Mouse (Mus musculus): ENCODE measurements at regions not wholly inside any gene's neighbourhood (a gene's known extent, or its start where the extent isn't known, plus 50 kb on each side); places are given as distances from the start of the nearest gene placed in this dataset.

DNA sequence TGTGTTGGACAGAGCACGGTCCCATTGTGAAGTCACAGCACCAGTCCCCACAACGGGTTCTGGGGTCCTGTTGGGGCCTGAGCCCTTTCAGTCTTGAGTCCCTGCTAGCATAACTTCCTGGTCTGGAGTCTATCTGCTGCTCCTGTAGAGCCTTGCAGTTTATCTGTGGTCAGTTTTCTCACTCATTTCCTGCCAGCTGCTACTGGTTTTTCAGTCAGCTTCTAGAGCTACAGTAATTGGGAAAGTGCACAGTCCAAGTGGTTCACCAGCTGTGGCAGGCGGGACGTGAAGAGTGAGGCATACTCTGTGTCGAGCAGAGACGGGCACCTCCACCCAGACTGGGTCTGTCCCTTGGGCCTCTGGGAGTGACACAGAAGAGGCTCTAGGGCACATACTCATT, 93.4 kb upstream of the Id2 start:
- 88% methylated on average over 6 of the region's 6 CpGs for WGBS
- no peak for DNase-seq
- H3K4me1 ChIP-seq (ENCODE audit: control insufficient read depth, insufficient read depth, low read length), result peaks cover 4% of the 10 kb centered on the region; the same call in 1 of the 2 replicates
- no peaks in the 10 kb centered on the region for H3K27me3 ChIP-seq (ENCODE audit: control insufficient read depth, insufficient read depth, low read length)
- H3K27ac ChIP-seq (ENCODE audit: insufficient read depth, low read length), result no peak overlapping the region
- no peak overlapping the region for H3K4me3 ChIP-seq (replicated peaks; ENCODE audit: insufficient read depth, low read depth, low read length)
- TF ChIP-seq CTCF (IDR thresholded peaks at IDR 0.05; ENCODE audit: borderline replicate concordance, insufficient read depth, low read depth, low read length), result no peak
- no peak for TF ChIP-seq POLR2A (IDR thresholded peaks at IDR 0.05; ENCODE audit: borderline replicate concordance, insufficient read depth, low read length)

DNA sequence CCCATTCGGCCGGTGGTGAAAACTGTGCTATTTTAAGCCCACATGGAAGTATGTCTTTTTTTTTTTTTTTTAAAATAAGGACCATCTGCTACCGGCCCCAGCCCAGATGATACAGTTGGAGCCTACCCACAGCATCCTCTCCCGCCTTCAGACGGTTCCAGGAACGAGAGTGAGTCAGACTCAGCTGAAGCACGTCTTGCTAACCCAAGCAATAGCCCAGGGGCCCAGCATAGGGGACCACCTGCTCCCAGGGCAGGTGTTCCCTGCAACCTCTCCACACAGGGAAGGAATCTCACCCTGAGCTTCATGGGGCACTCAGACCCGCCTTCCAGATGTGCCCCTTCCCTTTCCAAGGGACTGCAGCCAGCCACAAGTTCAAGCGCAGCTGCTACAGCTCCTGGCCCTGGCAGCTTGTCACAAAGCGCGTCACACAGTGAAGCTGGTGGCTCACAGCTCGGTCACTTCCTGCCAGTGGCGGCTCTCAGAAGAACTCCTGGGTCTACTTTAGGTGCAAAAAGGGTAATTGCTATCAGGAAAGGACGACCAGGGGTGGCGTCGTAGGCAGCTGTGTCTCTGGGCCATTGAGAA, 92.3 kb upstream of the Id2 start:
- H3K27ac ChIP-seq (ENCODE audit: insufficient read depth, low read length), result no peak overlapping the region
- H3K27me3 ChIP-seq (ENCODE audit: control insufficient read depth, insufficient read depth, low read length), result no peaks in the 10 kb centered on the region
- WGBS, result 38% methylated on average over 16 of the region's 16 CpGs
- H3K4me1 ChIP-seq (ENCODE audit: control insufficient read depth, insufficient read depth, low read length), result peaks cover 4% of the 10 kb centered on the region; the same call in 1 of the 2 replicates
- DNase-seq, result no peak
- TF ChIP-seq CTCF (IDR thresholded peaks at IDR 0.05; ENCODE audit: borderline replicate concordance, insufficient read depth, low read depth, low read length), result no peak
- no peak for TF ChIP-seq POLR2A (IDR thresholded peaks at IDR 0.05; ENCODE audit: borderline replicate concordance, insufficient read depth, low read length)
- no peak overlapping the region for H3K4me3 ChIP-seq (replicated peaks; ENCODE audit: insufficient read depth, low read depth, low read length)

DNA sequence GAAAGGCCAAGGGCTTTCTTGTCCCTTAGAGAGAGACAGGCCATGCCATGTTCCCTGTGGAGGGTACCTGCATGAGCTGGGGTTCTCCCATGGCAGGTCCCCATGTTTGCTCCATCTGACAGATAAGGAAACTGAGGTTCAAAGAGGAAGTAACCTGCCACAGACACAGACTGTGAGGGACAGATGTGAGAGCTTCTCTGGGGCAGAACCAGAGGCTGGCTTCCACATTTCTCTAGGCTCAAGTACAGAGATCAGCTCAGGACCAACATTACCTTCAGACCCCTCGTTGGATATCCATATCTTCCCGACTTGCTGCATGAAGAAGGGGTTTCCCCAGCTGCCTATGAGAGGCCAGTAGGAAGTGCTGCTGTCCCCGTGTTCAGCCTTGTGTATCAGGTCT, 91.6 kb upstream of the Id2 start:
- H3K27ac ChIP-seq (ENCODE audit: insufficient read depth, low read length), result no peak overlapping the region
- no peak overlapping the region for H3K4me3 ChIP-seq (replicated peaks; ENCODE audit: insufficient read depth, low read depth, low read length)
- TF ChIP-seq CTCF (IDR thresholded peaks at IDR 0.05; ENCODE audit: borderline replicate concordance, insufficient read depth, low read depth, low read length) (no peak), POLR2A (IDR thresholded peaks at IDR 0.05; ENCODE audit: borderline replicate concordance, insufficient read depth, low read length) (no peak)
- H3K27me3 ChIP-seq (ENCODE audit: control insufficient read depth, insufficient read depth, low read length), result no peaks in the 10 kb centered on the region
- peaks cover 4% of the 10 kb centered on the region; the same call in 1 of the 2 replicates for H3K4me1 ChIP-seq (ENCODE audit: control insufficient read depth, insufficient read depth, low read length)
- WGBS, result 86% methylated on average over 3 of the region's 3 CpGs
- DNase-seq, result no peak

DNA sequence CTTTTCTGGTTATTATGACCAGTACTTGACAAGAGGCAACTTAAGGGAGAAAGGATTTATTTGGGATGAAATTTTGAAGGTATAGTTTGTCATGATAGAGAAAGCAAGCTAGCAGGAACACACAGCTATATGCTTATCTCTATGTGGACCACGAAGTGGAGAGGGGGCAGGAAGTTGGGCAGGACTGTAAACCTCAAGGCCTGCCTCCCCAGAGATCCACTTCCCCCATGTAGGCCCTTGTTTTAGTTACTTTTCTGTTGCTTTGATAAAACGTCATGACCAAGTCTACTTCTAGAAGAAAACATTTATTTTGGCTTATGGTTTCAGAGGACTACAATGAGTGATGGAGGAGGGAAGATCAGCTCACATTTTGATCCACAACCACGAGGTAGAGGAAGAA, 90.3 kb upstream of the Id2 start:
- Histone ChIP-seq H3K4me1 (ENCODE audit: control insufficient read depth, insufficient read depth, low read length) (peaks cover 4% of the 10 kb centered on the region; the same call in 1 of the 2 replicates), H3K27ac (ENCODE audit: insufficient read depth, low read length) (no peak overlapping the region), H3K4me3 (replicated peaks; ENCODE audit: insufficient read depth, low read depth, low read length) (no peak overlapping the region), H3K27me3 (ENCODE audit: control insufficient read depth, insufficient read depth, low read length) (no peaks in the 10 kb centered on the region)
- DNase-seq, result no peak
- no peak for TF ChIP-seq POLR2A (IDR thresholded peaks at IDR 0.05; ENCODE audit: borderline replicate concordance, insufficient read depth, low read length)
- no peak for TF ChIP-seq CTCF (IDR thresholded peaks at IDR 0.05; ENCODE audit: borderline replicate concordance, insufficient read depth, low read depth, low read length)
- 76% methylated on average over 3 of the region's 3 CpGs for WGBS

DNA sequence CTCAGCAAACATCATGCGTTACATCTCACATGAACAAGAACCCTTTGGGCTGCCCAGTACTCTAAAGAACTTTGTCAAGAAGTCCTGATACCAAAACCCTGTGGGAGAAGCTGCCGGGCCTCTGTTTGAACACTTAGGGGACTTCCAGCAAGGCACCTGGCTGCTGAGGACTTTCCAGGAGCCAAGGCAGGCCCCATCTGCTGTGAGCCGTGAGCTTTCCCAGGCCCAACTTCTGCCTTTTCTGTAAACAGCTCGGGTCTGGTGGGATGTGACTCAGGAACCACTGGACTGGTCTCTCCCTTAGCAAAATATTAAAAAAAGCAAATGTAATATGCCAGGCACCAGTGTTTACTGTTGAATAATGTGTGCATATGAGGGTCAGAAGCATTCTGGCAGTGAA, 85.7 kb upstream of the Id2 start:
- no peak for DNase-seq
- H3K4me3 ChIP-seq (replicated peaks; ENCODE audit: insufficient read depth, low read depth, low read length), result no peak overlapping the region
- H3K4me1 ChIP-seq (ENCODE audit: control insufficient read depth, insufficient read depth, low read length), result no peaks in the 10 kb centered on the region
- TF ChIP-seq CTCF (IDR thresholded peaks at IDR 0.05; ENCODE audit: borderline replicate concordance, insufficient read depth, low read depth, low read length) (no peak), POLR2A (IDR thresholded peaks at IDR 0.05; ENCODE audit: borderline replicate concordance, insufficient read depth, low read length) (no peak)
- no peak overlapping the region for H3K27ac ChIP-seq (ENCODE audit: insufficient read depth, low read length)
- WGBS, result 56% methylated on average over 4 of the region's 4 CpGs
- no peaks in the 10 kb centered on the region for H3K27me3 ChIP-seq (ENCODE audit: control insufficient read depth, insufficient read depth, low read length)

DNA sequence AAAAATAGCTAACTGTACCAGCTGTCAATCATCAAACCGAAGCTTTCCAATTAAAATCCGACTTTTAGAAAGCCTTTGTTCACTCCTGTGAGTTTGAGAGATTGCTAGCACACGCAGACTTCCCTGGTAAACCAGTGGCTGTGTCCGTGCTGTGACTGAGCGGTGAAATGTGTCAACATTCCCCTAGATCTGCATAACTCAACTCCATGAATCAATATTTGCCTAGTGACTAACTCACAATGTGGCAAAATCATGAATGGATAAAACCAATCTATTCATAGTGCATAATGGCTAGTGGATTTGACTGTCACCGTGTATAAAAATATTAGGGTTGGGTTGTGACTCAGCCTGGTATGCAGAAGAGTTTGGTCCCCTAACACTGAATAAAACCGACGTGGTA, 84.4 kb upstream of the Id2 start:
- TF ChIP-seq POLR2A (IDR thresholded peaks at IDR 0.05; ENCODE audit: borderline replicate concordance, insufficient read depth, low read length) (no peak), CTCF (IDR thresholded peaks at IDR 0.05; ENCODE audit: borderline replicate concordance, insufficient read depth, low read depth, low read length) (no peak)
- no peak for DNase-seq
- Histone ChIP-seq H3K4me1 (ENCODE audit: control insufficient read depth, insufficient read depth, low read length) (no peaks in the 10 kb centered on the region), H3K27me3 (ENCODE audit: control insufficient read depth, insufficient read depth, low read length) (no peaks in the 10 kb centered on the region), H3K4me3 (replicated peaks; ENCODE audit: insufficient read depth, low read depth, low read length) (no peak overlapping the region), H3K27ac (ENCODE audit: insufficient read depth, low read length) (no peak overlapping the region)
- 89% methylated on average over 8 of the region's 8 CpGs for WGBS

DNA sequence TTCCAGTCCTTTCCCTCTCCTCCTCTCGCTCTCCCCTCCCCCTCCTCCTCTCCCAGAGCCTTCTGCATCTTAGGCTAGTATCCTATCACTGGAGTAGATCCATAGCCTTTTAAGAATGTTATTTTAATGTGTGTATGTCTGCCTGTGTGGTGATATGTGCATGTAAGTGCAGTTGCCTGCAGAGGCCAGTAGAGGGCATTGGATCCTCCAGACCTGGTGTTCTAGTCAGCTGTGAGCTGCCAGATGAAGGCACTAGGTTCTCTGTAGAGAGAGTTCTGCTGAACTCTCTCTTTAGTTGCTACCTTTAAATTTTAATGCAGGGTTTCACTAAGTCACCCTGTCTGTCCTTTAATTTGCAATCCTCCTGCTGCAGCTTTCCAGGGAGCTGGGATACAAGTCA, 83.9 kb upstream of the Id2 start:
- no peak for DNase-seq
- Histone ChIP-seq H3K4me1 (ENCODE audit: control insufficient read depth, insufficient read depth, low read length) (no peaks in the 10 kb centered on the region), H3K27me3 (ENCODE audit: control insufficient read depth, insufficient read depth, low read length) (no peaks in the 10 kb centered on the region), H3K4me3 (replicated peaks; ENCODE audit: insufficient read depth, low read depth, low read length) (no peak overlapping the region), H3K27ac (ENCODE audit: insufficient read depth, low read length) (no peak overlapping the region)
- 100% methylated on average over 1 of the region's 1 CpGs for WGBS
- TF ChIP-seq POLR2A (IDR thresholded peaks at IDR 0.05; ENCODE audit: borderline replicate concordance, insufficient read depth, low read length), result no peak
- no peak for TF ChIP-seq CTCF (IDR thresholded peaks at IDR 0.05; ENCODE audit: borderline replicate concordance, insufficient read depth, low read depth, low read length)

DNA sequence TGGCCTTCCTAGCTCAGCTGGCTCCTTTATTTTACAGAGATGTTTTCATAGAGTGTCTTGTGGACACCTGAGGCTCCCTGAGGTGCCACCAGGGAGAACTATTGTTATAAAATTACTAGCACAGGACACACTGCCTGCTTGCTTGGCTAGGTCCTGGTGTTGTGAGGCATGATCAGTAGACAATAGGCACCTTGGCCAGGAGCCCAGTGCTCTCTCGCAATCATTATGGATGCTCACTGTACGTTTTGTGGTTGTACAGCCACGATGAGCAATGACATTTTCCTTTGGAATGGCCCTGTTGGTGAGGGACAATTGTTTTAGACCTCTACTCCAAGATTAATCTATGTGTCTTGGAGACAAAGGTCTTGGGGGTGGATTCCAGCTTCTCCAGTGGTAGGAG, 83.3 kb upstream of the Id2 start:
- WGBS, result 34% methylated on average over 3 of the region's 3 CpGs
- Histone ChIP-seq H3K27ac (ENCODE audit: insufficient read depth, low read length) (no peak overlapping the region), H3K27me3 (ENCODE audit: control insufficient read depth, insufficient read depth, low read length) (no peaks in the 10 kb centered on the region), H3K4me3 (replicated peaks; ENCODE audit: insufficient read depth, low read depth, low read length) (no peak overlapping the region), H3K4me1 (ENCODE audit: control insufficient read depth, insufficient read depth, low read length) (no peaks in the 10 kb centered on the region)
- DNase-seq, result no peak
- TF ChIP-seq POLR2A (IDR thresholded peaks at IDR 0.05; ENCODE audit: borderline replicate concordance, insufficient read depth, low read length) (no peak), CTCF (IDR thresholded peaks at IDR 0.05; ENCODE audit: borderline replicate concordance, insufficient read depth, low read depth, low read length) (no peak)
